Mouse (Mus musculus) stomach, postnatal 0 days (tissue): ENCODE data around the gene Ptprh.

Source experiments
- CTCF ChIP-seq: IDR thresholded peaks from 2 replicates; pipeline ENCODE4 v1.5.1; 2016; ENCODE audit warnings: antibody characterized with exemption, low read depth, mild to moderate bottlenecking, moderate library complexity
- EP300 ChIP-seq: optimal IDR thresholded peaks from 2 replicates; pipeline ENCODE3; 2016; ENCODE audit warnings: antibody characterized with exemption

GRCm38 (mm10) chr7:4641956-4642355 lies 38.1 kb upstream of the Ptprh start:
- no peak for TF ChIP-seq EP300
- no peak for TF ChIP-seq CTCF
